ENCODE assay signal across 11 mouse cellular contexts in genomic region chr4:124772125-124772524, GRCm38 (mm10). TPM values are rescaled to one million over a fixed set of nuclear protein-coding genes. Genes with fewer than 3 reads are reported as not detected.
DNase-seq lines count a peak whose midpoint lies in the region; ATAC-seq and TF ChIP-seq lines count a peak whose summit lies in the region.
"Had no signal": no experiment of that assay in that cellular context is flagged by ENCODE, and none has a peak within 500 bp of the region (broad histone marks: within the 10 kb centered on the region; RNA-seq: fewer than 3 reads in every experiment).

No protein-coding gene starts in this region.

- H3K4me1 ChIP-seq in G1E (ENCODE audit: insufficient read depth, low read depth, low read length): peaks cover 90% of the 10 kb centered on the region
- no peaks in the 10 kb centered on the region for H3K4me1 ChIP-seq in midbrain, embryonic 13.5 days (replicated peaks)
- H3K4me1 ChIP-seq: midbrain, embryonic 12.5 days had no signal

- peak; percentile 66 for ATAC-seq in G1E (ENCODE audit: extremely low read depth, insufficient number of reproducible peaks, low FRiP score, poor library complexity, severe bottlenecking)
- ATAC-seq in hematopoietic stem cell, adult 5-6 weeks (replicated peaks in 1 of 2; ENCODE audit: insufficient read depth in 1 of 2, low FRiP score in 2 of 2, low TSS enrichment in 1 of 2, low read depth in 1 of 2, poor library complexity in 2 of 2, severe bottlenecking in 2 of 2): peak; percentile 80 to 82
- ATAC-seq in midbrain, embryonic 13.5 days: no peak
- ATAC-seq: forebrain, embryonic 16.5 days had no signal

- peak; percentile 14 for DNase-seq in embryo, embryonic 11 days
- DNase-seq in embryo, embryonic 9.5 days (ENCODE audit: extremely low spot score): no peak
- DNase-seq in G1E (ENCODE audit: low spot score): peak; percentile 34
- DNase-seq in lung, postnatal 10 days: peak; percentile 50
- DNase-seq in layer of hippocampus, postnatal 36 days: no peak
- DNase-seq in layer of hippocampus, adult 9-10 months (ENCODE audit: low spot score): no peak
- DNase-seq: cerebellum, adult 9-11 months had no signal

- peak overlapping the region; percentile 59; the same call in 1 of the 2 replicates for H3K4me3 ChIP-seq in G1E (ENCODE audit: low read depth, low read length)
- no peak overlapping the region for H3K4me3 ChIP-seq in midbrain, embryonic 13.5 days (replicated peaks)
- H3K4me3 ChIP-seq: midbrain, embryonic 12.5 days had no signal

- no peak overlapping the region for H3K9ac ChIP-seq in midbrain, embryonic 13.5 days (replicated peaks)
- H3K9ac ChIP-seq: midbrain, embryonic 12.5 days had no signal

- no peak overlapping the region for H3K4me2 ChIP-seq in midbrain, embryonic 13.5 days (replicated peaks)
- H3K4me2 ChIP-seq: midbrain, embryonic 12.5 days had no signal

- no peaks in the 10 kb centered on the region for H3K27me3 ChIP-seq in G1E (ENCODE audit: insufficient read depth, low read length)
- no peaks in the 10 kb centered on the region for H3K27me3 ChIP-seq in midbrain, embryonic 13.5 days
- H3K27me3 ChIP-seq: midbrain, embryonic 12.5 days had no signal

- no peaks in the 10 kb centered on the region for H3K9me3 ChIP-seq in G1E (replicated peaks)
- no peaks in the 10 kb centered on the region for H3K9me3 ChIP-seq in midbrain, embryonic 13.5 days
- H3K9me3 ChIP-seq: midbrain, embryonic 12.5 days had no signal

- no peak for TF ChIP-seq CTCF in G1E (IDR thresholded peaks at IDR 0.05; ENCODE audit: low read depth, low read length)

- WGBS in midbrain, embryonic 13.5 days: 56% methylated on average over 4 of the region's 4 CpGs

- H3K36me3 ChIP-seq in G1E (replicated peaks): peaks cover 73% of the 10 kb centered on the region
- H3K36me3 ChIP-seq in midbrain, embryonic 13.5 days: no peaks in the 10 kb centered on the region
- H3K36me3 ChIP-seq: midbrain, embryonic 12.5 days had no signal

- H3K27ac ChIP-seq in midbrain, embryonic 13.5 days: no peak overlapping the region
- H3K27ac ChIP-seq: midbrain, embryonic 12.5 days had no signal

RNA-seq across cellular contexts. Expression of gene Mtf1, which starts 29.8 kb away (rescaled TPM):
- 21.5 and 31.5 TPM in 2 replicates for total RNA-seq in G1E (2014; fragmentation: Nextera tagmentation)
- 20.7 and 22.5 TPM in 2 replicates for total RNA-seq in G1E (2017)
- 7.6 and 9.7 TPM in 2 replicates for polyA plus RNA-seq in G1E (2012)
- total RNA-seq in hematopoietic stem cell, adult 5-6 weeks (2017): 24.5 and 35.9 TPM in 2 replicates
- polyA plus RNA-seq in midbrain, embryonic 13.5 days (2015; fragmentation: Nextera tagmentation; extraction: Ambion mirVana): 14.6 and 15.7 TPM in 2 replicates
- total RNA-seq in layer of hippocampus, postnatal 36 days (2021): 10 to 100 TPM; 25.1 to 29.6 TPM

RNA-seq across cellular contexts. Expression of gene Inpp5b, which starts 30.5 kb away (rescaled TPM):
- total RNA-seq in G1E (2014; fragmentation: Nextera tagmentation) (127 and 141 TPM in 2 replicates), G1E (2017) (119 and 128 TPM in 2 replicates)
- polyA plus RNA-seq in G1E (2012): 48.3 and 51.4 TPM in 2 replicates
- total RNA-seq in hematopoietic stem cell, adult 5-6 weeks (2017): 33.5 and 42.3 TPM in 2 replicates
- 25.4 and 30.4 TPM in 2 replicates for polyA plus RNA-seq in midbrain, embryonic 13.5 days (2015; fragmentation: Nextera tagmentation; extraction: Ambion mirVana)
- total RNA-seq in layer of hippocampus, postnatal 36 days (2021): 10 to 100 TPM; 40.9 to 51.4 TPM

RNA-seq across cellular contexts. Expression of gene Sf3a3, which starts 57.5 kb away (rescaled TPM):
- 106 and 126 TPM in 2 replicates for total RNA-seq in G1E (2014; fragmentation: Nextera tagmentation)
- 168 and 172 TPM in 2 replicates for total RNA-seq in G1E (2017)
- polyA plus RNA-seq in G1E (2012): 53.7 and 56.7 TPM in 2 replicates
- 118 and 153 TPM in 2 replicates for total RNA-seq in hematopoietic stem cell, adult 5-6 weeks (2017)
- 147 and 153 TPM in 2 replicates for polyA plus RNA-seq in midbrain, embryonic 13.5 days (2015; fragmentation: Nextera tagmentation; extraction: Ambion mirVana)
- 10 to 100 TPM; 34.9 to 35.4 TPM for total RNA-seq in layer of hippocampus, postnatal 36 days (2021)

Comparison
In these comparisons a context has a peak if more than half of its experiments do, and no peak if none do; other contexts are left out.
1. DNase-seq: peak in embryo, embryonic 11 days (single experiment), G1E (single experiment) and lung, postnatal 10 days (single experiment); none in embryo, embryonic 9.5 days (single experiment), layer of hippocampus, postnatal 36 days (0 of 2) and layer of hippocampus, adult 9-10 months (single experiment).